Mouse (Mus musculus) hindbrain, embryonic 13.5 days (tissue): ENCODE measurements around the gene Pygb. TPM values are rescaled to one million over a fixed set of nuclear protein-coding genes. Genes with fewer than 3 reads are reported as not detected.

Experiments
- ATAC-seq: fragments of 200-750 bp; cut with Nextera tagmentation; 2 replicates; pipeline ENCODE4 v1.8.0; 2017; ENCODE audit warnings: moderate TSS enrichment; ENCODE audit not compliant: low FRiP score
- H3K27ac ChIP-seq: fragments of 300-500 bp; sonication (generic); 2 replicates; pipeline ENCODE4 v1.5.1; 2015; ENCODE audit warnings: inconsistent platforms, mild to moderate bottlenecking, moderate library complexity
- H3K27me3 ChIP-seq: fragments of 300-500 bp; sonication (generic); 2 replicates; pipeline ENCODE4 v1.6.1; 2015; ENCODE audit warnings: mild to moderate bottlenecking, inconsistent platforms
- H3K36me3 ChIP-seq: fragments of 300-500 bp; sonication (generic); 2 replicates; pipeline ENCODE4 v1.6.1; 2015; ENCODE audit warnings: mild to moderate bottlenecking, inconsistent platforms
- H3K4me1 ChIP-seq: fragments of 300-500 bp; sonication (generic); replicated peaks from 2 replicates; pipeline ENCODE4 v1.6.1; 2015; ENCODE audit warnings: inconsistent platforms
- H3K4me2 ChIP-seq: fragments of 300-500 bp; sonication (generic); 2 replicates; pipeline ENCODE4 v1.6.1; 2015; ENCODE audit warnings: inconsistent platforms, mild to moderate bottlenecking, moderate library complexity
- H3K4me3 ChIP-seq: fragments of 300-500 bp; sonication (generic); 2 replicates; pipeline ENCODE4 v1.5.1; 2015; ENCODE audit warnings: mild to moderate bottlenecking, inconsistent platforms
- H3K9ac ChIP-seq: fragments of 300-500 bp; sonication (generic); 2 replicates; pipeline ENCODE4 v1.6.1; 2015; ENCODE audit warnings: mild to moderate bottlenecking, inconsistent platforms
- H3K9me3 ChIP-seq: fragments of 300-500 bp; sonication (generic); 2 replicates; pipeline ENCODE4 v1.6.1; 2016; ENCODE audit warnings: inconsistent platforms
- whole genome bisulfite sequencing: fragments of 180-500 bp; shearing (Covaris S2); methylation state at CpG from one replicate; pipeline ENCODE4 v1.1.7; 2015; 5-methylcytosine and 5-hydroxymethylcytosine counted together
- polyA plus RNA-seq: library from polyadenylated mRNA; unstranded; fragments of >200 nt; fragmentation: Nextera tagmentation; extraction: Ambion mirVana; gene quantifications from 2 replicates; pipeline ENCODE4 v1.2.1, GENCODE M21; 2015

The Pygb gene
- polyA plus RNA-seq, 1 experiment from 2014 or later = 94.9 TPM

DNA sequence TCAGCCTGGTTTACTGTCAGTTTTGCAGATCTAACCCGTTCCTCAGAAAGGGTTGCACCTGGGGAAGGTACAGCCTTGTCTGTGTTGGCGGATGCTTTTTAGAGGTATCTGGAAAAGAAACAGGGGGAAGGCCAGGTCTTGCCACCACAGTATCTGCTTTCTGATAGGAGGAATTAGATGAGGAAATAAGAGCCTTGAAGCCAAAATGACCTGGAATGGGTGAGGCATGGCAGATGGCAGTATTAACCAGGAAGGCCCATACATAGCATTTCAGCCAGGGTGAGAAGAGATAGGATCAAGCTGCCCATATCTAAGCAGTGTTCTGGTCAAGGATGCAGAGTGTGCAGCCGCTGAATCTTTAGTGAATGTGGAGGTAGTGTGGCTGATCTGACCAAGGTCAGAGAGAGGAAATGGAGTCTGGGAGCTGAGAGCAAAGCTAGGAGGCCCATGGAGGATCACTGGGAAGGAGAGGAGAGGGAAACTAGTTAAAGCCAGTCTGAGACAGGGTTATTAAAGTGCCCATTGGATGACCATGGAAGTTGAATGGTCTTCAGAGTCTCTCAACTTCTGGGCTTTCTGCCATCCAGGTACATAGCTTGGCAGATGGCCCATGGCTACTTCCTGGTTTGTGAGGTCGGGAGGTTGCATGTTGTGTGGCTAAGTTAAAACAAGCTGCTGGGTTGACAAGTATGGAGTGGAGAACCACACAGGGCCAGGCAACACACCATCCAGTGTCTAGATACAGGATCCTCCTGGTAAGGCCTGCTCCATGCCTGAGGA lies 20.3 kb upstream of the Pygb start:
- Histone ChIP-seq H3K4me3 (no peak overlapping the region), H3K36me3 (peaks cover 90% of the 10 kb centered on the region), H3K9me3 (no peaks in the 10 kb centered on the region), H3K4me1 (peaks cover 17% of the 10 kb centered on the region), H3K27me3 (no peaks in the 10 kb centered on the region), H3K4me2 (no peak overlapping the region), H3K9ac (no peak overlapping the region), H3K27ac (peak overlapping the region; percentile 60; the same call in 1 of the 2 replicates)
- no peak for ATAC-seq
- 91% methylated on average over 4 of the region's 4 CpGs for WGBS

GRCm38 (mm10) chr2:150768678-150769077 lies 17.9 kb upstream of the Pygb start:
- Histone ChIP-seq H3K36me3 (peaks cover 80% of the 10 kb centered on the region), H3K27ac (no peak overlapping the region), H3K9ac (no peak overlapping the region), H3K9me3 (no peaks in the 10 kb centered on the region), H3K27me3 (no peaks in the 10 kb centered on the region), H3K4me3 (no peak overlapping the region), H3K4me1 (peaks cover 27% of the 10 kb centered on the region), H3K4me2 (no peak overlapping the region)
- no peak for ATAC-seq
- WGBS = 100% methylated on average over 1 of the region's 1 CpGs

DNA sequence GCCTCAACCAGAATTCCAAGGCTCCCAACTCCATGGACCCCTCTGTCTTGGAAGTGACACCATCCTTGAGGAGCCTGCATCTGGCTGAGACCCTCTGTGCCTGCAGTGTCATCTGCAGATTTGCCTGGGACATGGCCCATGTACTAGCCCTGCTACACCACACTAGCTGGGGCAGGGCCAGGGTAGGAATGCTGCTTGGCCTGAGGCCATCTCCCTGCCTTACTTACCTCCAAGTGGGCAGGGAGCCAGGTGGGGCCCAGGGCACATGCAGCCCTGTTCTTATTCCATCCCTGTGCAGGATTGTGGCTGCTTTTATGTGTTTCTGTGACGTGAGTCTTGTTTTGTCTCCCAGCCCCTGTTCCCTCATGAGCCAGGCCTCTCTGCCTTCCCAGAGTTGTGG lies 15.8 kb upstream of the Pygb start:
- H3K4me1 ChIP-seq = peaks cover 22% of the 10 kb centered on the region
- H3K27ac ChIP-seq = peak overlapping the region; percentile 50
- peaks cover 62% of the 10 kb centered on the region for H3K36me3 ChIP-seq
- ATAC-seq = peak; percentile 61
- 64% methylated on average over 1 of the region's 1 CpGs for WGBS
- H3K4me2 ChIP-seq = no peak overlapping the region
- H3K4me3 ChIP-seq = no peak overlapping the region
- peak overlapping the region; percentile 11; the same call in 1 of the 2 replicates for H3K9ac ChIP-seq
- H3K27me3 ChIP-seq = no peaks in the 10 kb centered on the region
- H3K9me3 ChIP-seq = no peaks in the 10 kb centered on the region

DNA sequence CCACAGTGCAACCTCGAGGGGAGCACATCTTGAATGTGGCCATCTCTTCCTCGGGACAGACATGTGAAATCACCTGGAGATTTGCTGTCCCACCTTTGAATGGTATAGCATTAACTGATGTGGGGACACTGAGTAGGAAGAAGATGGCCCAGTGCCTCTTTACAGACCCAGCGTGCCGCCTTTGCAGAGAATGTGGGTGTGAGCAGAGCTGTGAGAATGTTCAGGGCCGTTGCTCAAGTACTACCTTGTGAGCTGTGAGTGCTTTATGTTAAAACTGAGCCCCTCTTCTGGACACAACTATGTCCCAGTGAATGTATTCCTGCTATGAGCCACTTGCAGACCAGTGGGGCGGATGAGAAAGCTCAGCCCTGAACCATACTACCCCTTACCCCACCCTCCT lies 15.4 kb upstream of the Pygb start:
- Histone ChIP-seq H3K4me2 (no peak overlapping the region), H3K9ac (peak overlapping the region; percentile 11; the same call in 1 of the 2 replicates), H3K27me3 (no peaks in the 10 kb centered on the region), H3K4me1 (peaks cover 22% of the 10 kb centered on the region), H3K36me3 (peaks cover 58% of the 10 kb centered on the region), H3K27ac (no peak overlapping the region), H3K9me3 (no peaks in the 10 kb centered on the region), H3K4me3 (no peak overlapping the region)
- 82% methylated on average over 6 of the region's 6 CpGs for WGBS
- ATAC-seq = no peak

- no peak for ATAC-seq
- Histone ChIP-seq H3K9me3 (no peaks in the 10 kb centered on the region), H3K36me3 (peaks cover 50% of the 10 kb centered on the region), H3K9ac (no peak overlapping the region), H3K4me3 (no peak overlapping the region), H3K27me3 (no peaks in the 10 kb centered on the region), H3K4me1 (peaks cover 22% of the 10 kb centered on the region), H3K4me2 (no peak overlapping the region), H3K27ac (peak overlapping the region; percentile 35; the same call in 1 of the 2 replicates)
- WGBS = 90% methylated on average over 8 of the region's 8 CpGs
Measured at GRCm38 (mm10) chr2:150771996-150772395, 14.5 kb upstream of the Pygb start.

GRCm38 (mm10) chr2:150772466-150773119 lies 13.9 kb upstream of the Pygb start:
- no peak overlapping the region for H3K4me3 ChIP-seq
- no peak for ATAC-seq
- no peaks in the 10 kb centered on the region for H3K27me3 ChIP-seq
- peaks cover 44% of the 10 kb centered on the region for H3K36me3 ChIP-seq
- H3K27ac ChIP-seq = no peak overlapping the region
- peaks cover 22% of the 10 kb centered on the region for H3K4me1 ChIP-seq
- H3K9ac ChIP-seq = no peak overlapping the region
- no peak overlapping the region for H3K4me2 ChIP-seq
- H3K9me3 ChIP-seq = no peaks in the 10 kb centered on the region
- WGBS = 73% methylated on average over 10 of the region's 10 CpGs

- peaks cover 12% of the 10 kb centered on the region for H3K4me1 ChIP-seq
- H3K9me3 ChIP-seq = no peaks in the 10 kb centered on the region
- no peak overlapping the region for H3K4me3 ChIP-seq
- H3K36me3 ChIP-seq = no peaks in the 10 kb centered on the region
- ATAC-seq = no peak
- no peak overlapping the region for H3K9ac ChIP-seq
- H3K27ac ChIP-seq = no peak overlapping the region
- H3K27me3 ChIP-seq = peaks cover 7% of the 10 kb centered on the region; the same call in 1 of the 2 replicates
- 84% methylated on average over 2 of the region's 2 CpGs for WGBS
- no peak overlapping the region for H3K4me2 ChIP-seq
Measured at GRCm38 (mm10) chr2:150782801-150783200, 3.7 kb upstream of the Pygb start.

GRCm38 (mm10) chr2:150787234-150787771 lies 768 bp downstream of the Pygb start:
- Histone ChIP-seq H3K9ac (peak overlapping the region; percentile 87), H3K36me3 (peaks cover 6% of the 10 kb centered on the region), H3K27me3 (peaks cover 7% of the 10 kb centered on the region; the same call in 1 of the 2 replicates), H3K4me2 (peak overlapping the region; percentile 87), H3K4me3 (peak overlapping the region; percentile 81), H3K4me1 (peaks cover 30% of the 10 kb centered on the region), H3K27ac (peak overlapping the region; percentile 78), H3K9me3 (no peaks in the 10 kb centered on the region)
- WGBS = under 1% methylated on average over 23 of the region's 23 CpGs
- ATAC-seq = peak; percentile 15; the same call in 1 of the 2 replicates

DNA sequence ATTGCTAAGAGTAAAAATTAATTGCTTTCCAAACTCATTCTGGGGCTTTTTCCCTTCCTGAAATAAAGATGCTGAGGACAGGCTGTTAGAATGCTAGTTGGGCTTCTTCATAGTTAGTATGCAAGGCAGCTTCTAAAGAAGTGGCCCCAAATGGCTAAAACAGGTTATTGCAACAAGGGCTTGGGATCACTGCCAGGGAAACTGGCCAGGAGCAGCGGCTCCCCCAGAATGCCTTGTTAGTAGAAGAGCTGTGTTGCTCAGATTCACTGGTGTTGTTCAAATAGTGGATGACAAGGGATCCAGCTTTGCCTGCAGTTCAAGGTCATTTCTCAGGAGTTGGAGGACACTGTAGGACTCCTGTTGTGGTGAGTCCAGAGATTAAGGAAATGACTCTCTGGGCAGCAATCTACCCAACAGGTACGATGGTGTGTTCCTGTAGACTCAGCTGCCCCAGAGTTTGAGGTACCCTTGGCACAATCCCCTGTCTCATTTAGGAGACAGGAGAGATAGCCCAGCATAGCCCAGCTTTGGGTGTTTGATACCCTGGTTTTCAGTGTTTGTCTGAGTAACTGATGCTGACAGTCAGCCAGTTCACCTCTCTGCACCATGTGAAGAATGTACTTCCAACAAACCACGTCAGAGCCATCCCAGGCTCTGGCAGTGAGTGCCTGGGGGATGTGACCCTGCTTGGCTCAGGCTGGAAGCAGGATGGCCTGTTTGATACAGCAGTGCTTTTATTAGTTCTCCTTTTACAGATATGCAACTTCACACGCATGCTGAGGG lies 2.4 kb downstream of the Pygb start:
- no peak for ATAC-seq
- Histone ChIP-seq H3K9ac (peak overlapping the region; percentile 21; the same call in 1 of the 2 replicates), H3K36me3 (peaks cover 12% of the 10 kb centered on the region), H3K4me3 (peak overlapping the region; percentile 7; the same call in 1 of the 2 replicates), H3K4me2 (peak overlapping the region; percentile 39), H3K27me3 (peaks cover 7% of the 10 kb centered on the region; the same call in 1 of the 2 replicates), H3K27ac (peak overlapping the region; percentile 24), H3K9me3 (no peaks in the 10 kb centered on the region), H3K4me1 (peaks cover 30% of the 10 kb centered on the region)
- 56% methylated on average over 4 of the region's 4 CpGs for WGBS

DNA sequence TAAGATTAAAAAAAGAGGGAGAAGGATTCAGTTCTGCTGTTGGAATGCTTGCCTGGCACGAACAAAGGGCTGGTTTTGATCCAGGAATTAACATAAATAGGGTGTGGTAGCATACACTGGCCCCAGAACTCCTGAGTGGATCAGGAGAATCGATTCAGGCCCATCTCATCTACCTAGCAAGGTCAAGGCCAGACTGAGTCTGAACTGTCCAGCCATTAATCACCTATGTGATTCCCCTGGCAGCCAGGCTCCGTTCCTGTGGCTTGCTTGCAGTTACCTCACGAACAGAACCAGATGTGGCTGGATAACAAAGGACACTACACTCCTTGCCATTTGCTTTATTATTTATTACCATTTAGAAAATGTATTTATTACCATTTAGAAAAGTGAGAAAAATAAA lies 6.8 kb downstream of the Pygb start:
- WGBS = 77% methylated on average over 4 of the region's 4 CpGs

GRCm38 (mm10) chr2:150798084-150798483 lies 11.5 kb downstream of the Pygb start:
- Histone ChIP-seq H3K27me3 (no peaks in the 10 kb centered on the region), H3K9ac (no peak overlapping the region), H3K4me2 (no peak overlapping the region), H3K27ac (no peak overlapping the region), H3K4me3 (no peak overlapping the region), H3K4me1 (no peaks in the 10 kb centered on the region), H3K9me3 (no peaks in the 10 kb centered on the region), H3K36me3 (peaks cover 57% of the 10 kb centered on the region)
- 84% methylated on average over 7 of the region's 7 CpGs for WGBS
- ATAC-seq = no peak

More for the DNA sequence above, 6.8 kb downstream of the Pygb start:
- no peak overlapping the region for H3K4me3 ChIP-seq
- H3K27me3 ChIP-seq = no peaks in the 10 kb centered on the region
- H3K27ac ChIP-seq = peak overlapping the region; percentile 18; the same call in 1 of the 2 replicates
- H3K4me2 ChIP-seq = no peak overlapping the region
- no peak overlapping the region for H3K9ac ChIP-seq
- H3K4me1 ChIP-seq = peaks cover 12% of the 10 kb centered on the region
- no peaks in the 10 kb centered on the region for H3K9me3 ChIP-seq
- H3K36me3 ChIP-seq = peaks cover 36% of the 10 kb centered on the region
- no peak for ATAC-seq

DNA sequence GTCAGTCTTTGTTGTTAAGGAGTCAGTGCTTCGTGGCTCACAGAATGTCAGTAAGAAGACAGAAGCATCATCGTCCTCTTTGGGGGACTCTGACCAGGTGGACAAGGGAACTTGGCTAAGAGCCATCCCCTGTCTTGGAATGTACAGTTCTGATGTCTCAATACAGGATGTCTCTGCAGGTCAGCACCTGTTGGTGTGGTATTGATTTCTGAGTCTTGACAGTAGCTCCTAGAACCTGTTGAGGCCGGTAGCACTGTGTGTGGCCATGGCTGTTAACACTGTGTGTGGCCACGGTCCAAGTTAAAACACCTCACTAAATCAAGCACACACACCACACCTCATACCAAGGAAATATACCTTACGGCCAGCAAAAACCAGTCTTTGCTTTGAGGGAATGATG lies 14.1 kb downstream of the Pygb start:
- Histone ChIP-seq H3K9ac (no peak overlapping the region), H3K4me1 (no peaks in the 10 kb centered on the region), H3K9me3 (no peaks in the 10 kb centered on the region), H3K4me2 (no peak overlapping the region), H3K4me3 (no peak overlapping the region), H3K36me3 (peaks cover 61% of the 10 kb centered on the region), H3K27me3 (no peaks in the 10 kb centered on the region), H3K27ac (no peak overlapping the region)
- WGBS = 95% methylated on average over 5 of the region's 5 CpGs
- no peak for ATAC-seq
